Mouse (Mus musculus) spleen, adult 2 months (tissue): ENCODE measurements around the gene Sar1a.

Source experiments
- CTCF ChIP-seq: fragments of 200-500 bp; IDR thresholded peaks from 2 replicates; pipeline ENCODE4 v1.5.1; 2011; ENCODE audit warnings: mild to moderate bottlenecking, inconsistent platforms; ENCODE audit not compliant: insufficient read depth, insufficient read length, insufficient replicate concordance; ENCODE audit errors: extremely low read depth
- POLR2A ChIP-seq: fragments of 200-500 bp; IDR thresholded peaks from 2 replicates; pipeline ENCODE4 v1.6.1; 2011; ENCODE audit warnings: low read depth, low read length, inconsistent platforms

- TF ChIP-seq CTCF: no peak
- TF ChIP-seq POLR2A: no peak
Observed at GRCm38 (mm10) chr10:61665651-61666050, 14.4 kb upstream of the Sar1a start.
